Mouse (Mus musculus) thymus, postnatal 0 days (tissue): ENCODE measurements around the gene Gm973. TPM values are rescaled to one million over a fixed set of nuclear protein-coding genes. Genes with fewer than 3 reads are reported as not detected.
A peak's percentile ranks its signal among the peaks of the same experiment; 100 is the strongest.

Experiments used
- DNase-seq: peaks from one replicate; pipeline ENCODE4 v3.0.0-alpha.2; 2015; ENCODE audit warnings: low spot score
- polyA plus RNA-seq: library from polyadenylated mRNA; unstranded; fragments of >200 nt; fragmentation: Nextera tagmentation; extraction: Ambion mirVana; gene quantifications from 2 replicates; pipeline ENCODE4 v1.2.1, GENCODE M21; 2015

Gene Gm973
- 1.3 and 1.4 TPM in 2 replicates for polyA plus RNA-seq

DNA sequence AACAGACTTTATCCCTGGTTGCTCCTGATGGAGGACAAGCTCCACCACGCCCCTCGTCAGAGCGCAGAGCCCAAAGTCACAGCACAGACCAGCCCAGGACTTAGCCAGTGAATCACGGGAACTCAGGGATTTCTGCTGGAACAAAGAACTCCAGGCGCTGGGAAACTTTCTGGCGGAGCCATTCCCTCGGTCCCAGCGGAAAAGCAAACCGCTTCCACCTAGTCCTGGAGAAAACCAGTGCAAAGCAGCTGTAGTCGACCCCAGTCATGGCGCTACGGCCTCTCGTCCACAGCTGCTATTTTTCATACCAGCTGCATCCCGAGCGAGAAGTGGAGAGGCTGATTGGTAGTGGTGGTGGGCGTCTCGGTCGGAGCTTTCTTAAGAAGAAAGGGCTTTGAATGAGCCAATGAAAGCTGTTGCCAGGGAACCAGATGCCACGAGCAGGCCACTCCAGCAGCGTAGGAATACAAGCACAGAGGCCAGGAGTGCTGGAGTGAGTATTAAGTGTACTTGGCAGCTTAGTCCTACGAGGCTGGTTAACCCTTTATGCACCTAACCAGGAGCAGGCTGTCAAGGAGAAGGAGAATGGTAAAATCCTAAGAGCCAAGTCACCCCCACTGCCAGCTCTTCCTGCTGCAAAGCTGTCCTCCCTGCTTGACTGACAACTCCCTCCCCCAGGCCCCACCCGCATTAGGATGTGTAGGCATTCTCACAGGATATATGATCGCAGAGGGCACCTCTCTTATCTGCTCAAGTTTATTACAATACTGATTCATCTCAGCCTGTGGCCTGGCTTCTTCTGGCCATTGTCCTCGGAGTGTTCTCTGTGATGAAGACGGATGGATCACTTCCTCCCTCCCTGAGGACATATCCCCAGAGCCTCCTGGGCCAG lies at the start of gene Gm973:
Gene Gm973 (plus strand): TSS at position 239 of the 892 bp plus-strand sequence.
- DNase-seq, result no peak

DNA sequence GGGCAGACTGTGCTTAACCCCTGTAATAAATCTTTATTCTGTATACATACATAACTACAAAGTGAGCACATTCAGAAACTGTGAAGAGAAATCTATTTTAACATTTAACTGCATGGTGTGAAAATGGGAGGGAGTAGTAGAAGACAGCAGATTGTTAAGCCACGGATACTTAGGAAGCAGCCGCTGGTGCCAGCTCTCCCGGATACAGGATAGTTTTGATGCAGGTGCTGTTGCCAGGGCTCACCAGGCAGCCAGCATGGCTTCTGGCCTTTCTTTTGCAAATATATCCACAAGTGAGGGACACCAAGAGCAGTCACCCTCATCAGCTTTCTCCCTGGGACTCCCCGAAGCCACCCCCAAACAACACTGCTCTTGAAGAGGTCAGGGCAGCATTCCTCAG lies 46.9 kb upstream of the Gm973 start:
- DNase-seq, result no peak

DNA sequence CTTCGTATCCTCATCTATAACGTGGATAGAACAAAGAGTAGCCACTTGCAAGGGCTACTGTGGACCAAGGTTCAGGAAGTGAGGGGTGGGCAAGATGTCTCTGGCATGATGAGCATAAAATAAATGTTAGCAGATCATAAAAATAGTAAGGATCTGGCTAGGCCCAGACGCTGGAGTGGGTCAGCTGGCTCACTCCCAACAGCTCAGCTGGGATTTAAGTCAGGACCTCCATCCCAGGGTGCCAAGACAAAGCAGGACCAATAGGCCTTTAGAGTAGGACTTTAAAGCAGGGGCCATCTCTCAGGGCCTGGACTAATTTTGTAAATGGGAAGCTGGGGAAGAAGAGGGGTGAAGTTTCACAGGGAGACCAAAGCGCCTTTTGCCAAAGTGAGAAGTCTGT lies 45.3 kb upstream of the Gm973 start:
- no peak for DNase-seq

DNA sequence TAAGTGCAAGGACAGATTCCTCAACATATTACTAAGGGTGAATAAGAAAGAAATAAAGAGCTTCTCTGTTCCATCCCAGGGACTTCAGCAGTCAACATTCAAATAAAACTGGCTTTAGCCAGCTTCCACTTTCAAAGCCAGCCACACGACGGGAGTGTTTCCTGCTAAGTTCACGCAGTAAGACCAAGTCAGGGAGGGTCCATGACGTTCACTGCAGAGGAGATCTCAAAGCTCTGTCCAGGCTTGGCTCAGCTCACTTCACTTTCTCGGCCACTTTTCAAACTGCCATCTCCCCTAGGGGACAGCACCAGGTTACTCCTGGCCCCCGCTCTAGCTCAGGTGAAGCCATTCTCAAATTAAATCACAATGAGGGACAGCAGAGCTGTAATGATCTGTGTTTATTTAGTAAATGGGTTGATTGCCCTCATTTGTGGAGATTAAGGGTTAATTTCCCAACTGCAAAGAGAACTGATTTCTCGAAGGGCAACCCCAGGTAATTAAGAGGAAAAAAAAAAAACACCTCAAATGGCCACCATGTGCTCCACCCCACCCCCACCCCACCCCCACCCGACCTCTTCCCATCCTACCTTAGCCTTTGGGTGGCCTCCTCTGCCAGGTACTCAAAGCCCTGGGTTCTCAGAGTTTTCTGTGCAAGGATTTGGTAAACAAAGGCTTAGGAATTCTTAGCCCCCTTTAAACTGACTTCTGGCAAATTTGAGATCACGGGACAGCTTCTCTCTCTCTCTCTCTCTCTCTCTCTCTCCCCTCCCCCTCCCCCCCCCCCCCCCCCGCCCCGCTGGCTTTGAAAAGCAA lies 43.5 kb upstream of the Gm973 start:
- no peak for DNase-seq

DNA sequence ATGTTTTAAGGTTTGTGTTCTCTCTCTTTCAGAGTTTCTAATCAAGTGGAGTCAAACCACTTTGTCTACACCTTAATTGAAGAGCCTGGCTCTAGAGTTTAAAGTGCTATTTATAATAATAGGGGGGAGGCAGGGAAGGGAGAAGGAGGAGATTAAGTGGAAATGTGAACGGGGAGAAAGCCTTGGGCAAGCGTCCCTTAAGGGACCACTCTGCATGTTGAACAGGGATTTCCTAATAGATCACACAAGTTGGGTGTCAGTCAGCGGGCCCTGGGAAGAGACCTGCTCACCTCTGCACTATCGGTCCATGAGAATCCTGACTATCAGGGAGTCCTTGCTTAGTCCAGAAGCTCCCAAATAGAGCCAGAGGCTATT lies 42.9 kb upstream of the Gm973 start:
- DNase-seq, result no peak

DNA sequence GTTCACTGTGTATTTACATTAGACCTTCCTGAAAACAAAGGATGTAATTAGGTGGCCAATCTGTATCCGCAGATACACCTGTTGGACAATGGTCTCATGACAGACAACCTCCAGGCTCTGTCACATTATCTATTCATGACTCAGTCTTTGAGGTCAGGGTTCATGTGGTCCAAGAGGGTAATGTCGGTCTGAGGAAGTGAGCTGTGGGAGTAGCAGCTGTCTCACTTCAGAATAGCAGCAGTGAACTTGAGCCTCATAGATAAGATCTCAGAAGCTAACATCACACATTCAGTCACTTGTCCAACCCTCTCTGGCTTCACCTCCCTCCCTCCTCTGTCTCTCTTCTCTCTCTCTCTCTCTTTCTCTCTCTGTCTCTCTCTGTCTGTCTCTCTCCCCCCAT lies 40.4 kb upstream of the Gm973 start:
- no peak for DNase-seq

DNA sequence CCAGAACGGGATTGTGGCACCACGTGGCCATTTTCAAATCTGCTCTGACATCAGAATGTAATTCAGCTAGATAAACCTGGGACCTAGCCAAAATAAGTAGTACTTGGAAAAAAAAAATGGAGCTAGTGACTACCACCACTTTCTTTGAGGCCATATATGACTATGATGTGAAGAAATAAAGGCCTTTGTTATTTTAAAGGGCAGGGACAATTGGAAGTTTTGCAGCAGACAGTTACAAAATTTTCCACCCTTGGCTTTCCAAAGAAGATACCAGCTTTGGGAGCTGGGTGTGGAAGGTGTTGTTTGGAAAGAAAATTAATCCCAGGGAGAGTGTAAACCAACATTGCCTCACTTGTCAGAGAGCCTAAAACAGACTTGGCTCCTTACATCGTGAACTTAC lies 37.2 kb upstream of the Gm973 start:
- no peak for DNase-seq

DNA sequence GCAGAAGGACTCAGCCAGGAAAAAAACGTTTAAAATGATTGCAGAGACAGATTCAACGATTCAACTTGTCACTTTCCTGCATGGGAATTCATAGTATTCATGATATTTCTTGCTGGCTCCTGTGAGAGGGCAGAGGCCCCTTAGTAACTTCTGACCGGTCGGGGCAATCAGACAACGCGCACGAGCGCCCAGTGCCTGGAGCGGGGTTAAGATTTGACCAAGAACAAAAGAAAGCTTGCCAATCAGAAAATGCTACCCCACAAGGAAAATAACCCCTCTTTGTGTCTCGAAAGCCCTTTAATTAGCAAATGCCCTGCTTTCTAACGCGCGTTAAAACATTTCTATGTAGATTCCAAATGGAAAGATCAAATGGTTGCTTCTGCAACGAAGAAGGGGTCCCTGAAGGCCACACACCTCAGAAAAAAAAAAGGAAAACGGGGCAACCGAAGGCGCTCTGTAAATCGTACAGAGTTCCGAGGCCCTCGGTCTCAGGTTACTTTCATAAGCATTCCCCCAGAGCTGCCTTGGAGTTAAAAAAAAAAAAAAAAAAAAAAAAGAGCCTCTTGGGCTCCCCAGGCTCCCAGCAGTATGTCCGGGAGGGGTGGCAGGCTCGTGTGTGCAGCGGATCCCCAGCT lies 35.1 kb upstream of the Gm973 start:
- DNase-seq, result peak; percentile 4

DNA sequence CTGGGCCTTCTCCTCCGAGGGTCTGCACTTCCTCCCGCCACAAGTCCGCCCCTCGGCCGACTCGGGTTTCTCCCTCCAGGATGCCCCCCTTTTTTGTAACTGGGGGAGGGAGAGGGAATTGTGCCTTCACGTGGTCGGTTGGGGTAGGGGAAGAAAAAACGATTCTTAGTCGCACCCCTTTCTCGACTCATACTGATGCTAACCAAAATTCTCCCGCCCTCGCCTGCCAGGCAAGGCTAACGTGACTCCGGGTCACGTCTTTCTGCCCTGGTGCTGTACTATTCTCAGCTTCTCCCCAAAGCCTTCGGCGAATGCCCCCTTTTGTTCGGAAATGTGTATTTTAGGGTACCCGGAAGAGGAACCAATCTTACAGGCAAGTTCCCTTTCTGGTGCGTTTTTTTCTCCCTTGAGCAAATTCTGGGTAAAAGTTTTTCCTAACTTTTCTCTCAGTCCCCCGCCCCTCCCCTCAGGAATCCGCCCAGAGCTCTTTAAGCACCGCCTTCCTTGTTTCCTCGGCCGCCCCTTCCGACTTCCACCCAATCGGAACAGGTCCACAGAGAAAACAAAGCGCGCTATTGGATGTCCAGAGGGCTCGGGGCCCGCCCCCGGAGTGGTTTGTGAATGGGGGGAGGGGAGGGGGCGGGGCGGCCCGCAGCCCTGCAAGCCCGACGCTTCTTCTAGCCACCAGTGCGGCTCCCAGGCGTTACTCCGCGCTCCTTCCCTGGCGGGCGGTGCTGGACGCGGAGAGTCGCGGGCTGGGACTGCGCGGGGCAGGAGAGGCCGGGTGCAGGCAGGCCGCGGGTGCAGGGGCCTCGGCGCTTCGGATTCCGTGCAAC lies 34.4 kb upstream of the Gm973 start:
- peak; percentile 96 for DNase-seq

DNA sequence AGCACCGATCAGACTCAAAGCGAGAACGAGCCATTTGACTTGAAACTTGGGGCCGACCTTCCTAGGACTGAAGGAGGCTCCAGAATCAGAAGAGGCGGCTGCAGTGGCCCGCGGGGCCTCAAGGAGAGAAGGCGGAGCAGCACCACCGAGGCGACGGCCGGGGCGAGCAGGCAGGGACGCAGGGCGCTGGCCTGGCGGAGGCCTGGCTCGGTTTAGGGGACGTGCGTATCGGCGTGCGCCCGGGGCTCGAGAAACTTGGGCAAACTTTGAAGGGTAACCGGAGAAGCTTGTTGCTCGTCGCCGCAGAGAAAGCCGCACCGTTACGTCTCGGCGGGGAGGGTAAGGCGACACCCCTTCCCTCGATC lies 33.8 kb upstream of the Gm973 start, which contains the start of gene Fzd7:
Gene Fzd7 (plus strand): TSS at position 94 of the 365 bp plus-strand sequence.
- no peak for DNase-seq

DNA sequence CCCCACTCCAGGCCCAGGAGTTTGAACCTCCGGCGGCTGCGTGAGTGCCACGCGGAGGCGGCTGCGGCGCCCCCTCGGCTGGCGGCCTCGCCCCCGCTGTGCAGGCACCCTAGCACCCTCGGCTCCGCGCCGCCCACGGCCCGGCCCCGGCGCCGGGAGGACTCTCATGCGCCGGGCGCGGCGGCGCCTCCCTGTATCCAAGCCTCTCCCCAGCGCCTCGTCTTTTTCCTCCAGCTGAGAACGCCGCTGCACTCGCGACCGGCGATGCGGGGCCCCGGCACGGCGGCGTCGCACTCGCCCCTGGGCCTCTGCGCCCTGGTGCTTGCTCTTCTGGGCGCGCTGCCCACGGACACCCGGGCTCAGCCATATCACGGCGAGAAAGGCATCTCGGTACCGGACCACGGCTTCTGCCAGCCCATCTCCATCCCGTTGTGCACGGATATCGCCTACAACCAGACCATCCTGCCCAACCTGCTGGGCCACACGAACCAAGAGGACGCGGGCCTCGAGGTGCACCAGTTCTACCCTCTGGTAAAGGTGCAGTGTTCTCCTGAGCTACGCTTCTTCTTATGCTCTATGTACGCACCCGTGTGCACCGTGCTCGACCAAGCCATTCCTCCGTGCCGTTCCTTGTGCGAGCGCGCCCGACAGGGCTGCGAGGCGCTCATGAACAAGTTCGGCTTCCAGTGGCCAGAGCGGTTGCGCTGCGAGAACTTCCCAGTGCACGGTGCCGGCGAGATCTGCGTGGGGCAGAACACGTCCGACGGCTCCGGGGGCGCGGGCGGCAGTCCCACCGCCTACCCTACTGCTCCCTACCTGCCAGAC lies 33.2 kb upstream of the Gm973 start:
- DNase-seq, result peak; percentile 57

DNA sequence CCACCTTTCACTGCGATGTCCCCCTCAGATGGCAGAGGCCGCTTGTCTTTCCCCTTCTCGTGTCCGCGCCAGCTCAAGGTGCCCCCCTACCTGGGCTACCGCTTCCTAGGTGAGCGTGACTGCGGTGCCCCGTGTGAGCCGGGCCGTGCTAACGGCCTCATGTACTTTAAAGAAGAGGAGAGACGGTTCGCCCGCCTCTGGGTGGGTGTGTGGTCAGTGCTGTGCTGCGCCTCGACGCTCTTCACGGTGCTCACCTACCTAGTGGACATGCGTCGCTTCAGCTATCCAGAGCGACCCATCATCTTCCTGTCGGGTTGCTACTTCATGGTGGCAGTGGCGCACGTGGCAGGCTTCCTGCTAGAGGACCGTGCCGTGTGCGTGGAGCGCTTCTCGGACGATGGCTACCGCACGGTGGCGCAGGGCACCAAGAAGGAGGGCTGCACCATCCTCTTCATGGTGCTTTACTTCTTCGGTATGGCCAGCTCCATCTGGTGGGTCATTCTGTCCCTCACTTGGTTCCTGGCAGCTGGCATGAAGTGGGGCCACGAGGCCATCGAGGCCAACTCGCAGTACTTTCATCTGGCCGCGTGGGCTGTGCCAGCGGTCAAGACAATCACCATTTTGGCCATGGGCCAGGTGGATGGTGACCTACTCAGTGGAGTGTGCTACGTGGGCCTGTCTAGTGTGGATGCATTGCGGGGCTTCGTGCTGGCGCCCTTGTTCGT lies 32.4 kb upstream of the Gm973 start:
- DNase-seq, result peak; percentile 40

DNA sequence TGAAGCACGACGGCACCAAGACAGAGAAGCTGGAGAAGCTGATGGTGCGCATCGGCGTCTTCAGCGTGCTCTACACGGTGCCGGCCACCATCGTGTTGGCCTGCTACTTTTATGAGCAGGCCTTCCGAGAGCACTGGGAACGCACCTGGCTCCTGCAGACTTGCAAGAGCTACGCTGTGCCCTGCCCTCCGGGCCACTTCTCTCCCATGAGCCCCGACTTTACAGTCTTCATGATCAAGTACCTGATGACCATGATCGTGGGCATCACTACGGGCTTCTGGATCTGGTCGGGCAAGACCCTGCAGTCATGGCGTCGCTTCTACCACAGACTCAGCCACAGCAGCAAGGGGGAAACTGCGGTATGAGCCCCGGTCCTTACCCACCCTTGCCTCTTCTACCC lies 31.8 kb upstream of the Gm973 start:
- no peak for DNase-seq

DNA sequence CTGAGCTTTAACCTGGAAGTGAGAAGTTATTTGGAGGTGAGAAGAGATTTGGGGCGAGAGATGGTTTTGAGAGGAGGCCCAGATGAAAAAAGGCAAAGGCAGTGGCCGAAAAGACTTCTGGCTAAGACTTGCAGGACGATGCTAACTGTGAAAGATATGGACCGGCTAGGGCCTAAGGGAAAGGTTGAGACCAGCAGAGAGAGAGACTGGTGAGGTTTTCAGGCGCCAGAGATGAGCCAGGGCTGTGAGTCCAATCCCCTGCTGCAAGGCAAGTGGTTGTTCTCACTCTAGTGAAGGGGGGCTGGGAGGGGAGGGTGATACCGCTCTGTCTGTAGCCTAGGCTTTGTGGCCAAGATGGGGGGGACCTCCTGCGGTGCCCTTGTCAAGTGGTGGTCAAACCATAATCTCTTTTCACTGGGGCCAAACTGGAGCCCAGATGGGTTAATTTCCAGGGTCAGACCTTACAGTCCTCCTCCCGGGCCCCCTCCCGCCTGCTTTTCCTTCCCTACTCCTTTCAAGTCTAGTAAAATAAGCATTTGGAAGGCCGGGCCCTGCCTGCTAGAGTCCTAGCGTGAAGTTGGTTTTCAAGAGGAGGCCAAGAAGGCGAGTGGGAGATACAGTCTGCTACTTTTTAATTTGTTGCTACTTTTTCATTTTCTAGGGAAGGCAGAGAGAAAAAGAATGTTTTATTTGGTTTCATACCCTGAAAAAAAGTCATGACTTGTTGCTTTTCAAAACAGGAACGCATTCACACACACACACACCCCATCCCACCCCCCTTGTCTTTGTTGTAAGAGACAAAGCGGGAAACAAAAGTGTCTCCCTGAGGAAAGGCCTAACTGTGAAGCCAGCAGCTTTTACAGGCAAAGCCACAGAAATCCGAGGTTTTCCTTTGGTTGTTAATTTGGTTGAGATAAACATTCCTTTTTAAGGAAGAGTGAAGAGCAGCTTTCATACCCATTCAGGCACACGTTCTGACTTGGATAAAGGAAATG lies 31.0 kb upstream of the Gm973 start:
- no peak for DNase-seq

DNA sequence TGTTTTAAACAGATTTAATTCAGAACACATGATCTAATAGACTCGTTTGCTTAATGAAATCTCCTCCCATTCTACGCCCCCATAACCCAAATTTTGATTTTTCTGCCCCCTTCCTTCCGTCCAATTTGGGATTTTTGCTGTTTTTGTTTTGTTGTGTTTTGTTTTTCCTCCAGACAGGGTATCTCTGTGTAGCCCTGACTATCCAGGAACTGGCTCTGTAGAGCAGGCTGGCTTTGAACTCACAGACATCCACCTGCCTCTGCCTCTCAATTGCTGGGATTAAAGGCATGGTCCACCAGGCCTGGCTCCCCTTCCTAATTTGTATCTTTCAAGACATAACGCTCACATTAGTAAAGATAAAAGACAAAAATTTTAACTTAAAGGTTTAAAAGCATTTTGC lies 30.3 kb upstream of the Gm973 start:
- DNase-seq, result no peak

DNA sequence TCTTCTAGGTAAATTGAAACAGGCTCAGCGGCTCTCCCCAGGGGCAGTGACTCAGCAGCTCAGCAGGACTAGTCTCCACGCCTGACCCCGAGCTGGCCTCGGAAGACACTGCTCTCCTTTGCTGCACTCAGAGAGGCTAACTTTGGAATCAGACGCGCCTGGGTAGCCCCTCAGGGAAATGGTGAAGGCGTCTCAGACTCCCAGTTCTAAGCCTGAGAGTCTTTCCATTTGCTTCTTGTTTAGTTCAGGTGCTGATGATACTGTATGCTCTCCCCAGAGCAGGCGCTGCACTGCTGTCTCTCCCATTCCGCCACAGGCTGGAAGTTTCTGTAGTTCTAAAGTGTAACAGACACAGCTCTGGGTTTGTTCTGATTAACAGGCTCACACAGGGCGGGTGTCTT lies 28.4 kb upstream of the Gm973 start:
- DNase-seq, result no peak

DNA sequence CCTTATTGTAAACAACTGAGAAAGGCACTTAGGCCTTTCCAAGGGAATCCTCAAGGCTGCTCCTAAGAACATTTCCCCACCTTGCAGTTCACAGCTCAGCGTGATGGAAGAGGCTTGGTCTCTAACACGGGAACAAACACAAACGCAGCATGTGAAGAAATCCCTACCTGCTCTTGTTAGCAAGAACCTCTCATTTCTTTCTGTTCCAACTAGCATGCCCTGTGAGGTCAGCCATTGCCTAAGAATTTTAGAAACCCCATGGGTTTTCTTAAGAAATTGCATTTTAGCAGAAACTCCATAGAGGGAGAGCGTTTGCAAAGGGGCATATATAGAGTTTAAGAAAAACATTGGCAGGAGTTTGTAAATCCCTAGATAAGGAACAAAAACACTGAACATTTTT lies 27.6 kb upstream of the Gm973 start:
- DNase-seq, result no peak

DNA sequence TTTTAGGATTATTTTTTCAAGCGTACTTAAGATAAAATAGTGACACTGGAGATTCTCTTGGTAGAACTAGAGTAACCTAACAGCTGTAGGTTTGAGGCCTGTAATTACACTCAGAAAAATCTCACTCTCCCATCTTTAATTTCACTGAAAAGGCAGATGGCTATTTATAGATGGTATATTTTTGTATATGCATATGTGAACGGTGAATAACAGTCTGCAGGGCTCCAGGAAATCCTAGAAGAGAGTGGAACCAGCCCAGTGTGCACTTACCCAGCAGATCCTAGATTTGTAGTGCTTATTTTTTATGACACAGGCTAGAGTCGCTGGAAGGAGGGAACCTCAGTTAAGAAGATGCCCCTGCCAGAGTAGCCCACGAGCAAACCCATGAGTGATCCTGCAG lies 27.1 kb upstream of the Gm973 start:
- no peak for DNase-seq
